Mouse (Mus musculus) ES-CJ7 (cell line): Measurements from ENCODE around the gene Milr1.
A peak's percentile ranks its signal among the peaks of the same experiment; 100 is the strongest.
"Not testable (repeated sequence)": the region's sequence is repeated elsewhere in the genome, so short reads cannot be mapped to it uniquely, and the experiment has no call there.

Experiments used
- DNase-seq: peaks from one replicate; pipeline ENCODE4 v3.0.0; 2011; ENCODE audit warnings: low read depth, low spot score

The Milr1 gene

GRCm38 (mm10) chr11:106729656-106730055 lies 21.4 kb upstream of the Milr1 start:
- DNase-seq = no peak

DNA sequence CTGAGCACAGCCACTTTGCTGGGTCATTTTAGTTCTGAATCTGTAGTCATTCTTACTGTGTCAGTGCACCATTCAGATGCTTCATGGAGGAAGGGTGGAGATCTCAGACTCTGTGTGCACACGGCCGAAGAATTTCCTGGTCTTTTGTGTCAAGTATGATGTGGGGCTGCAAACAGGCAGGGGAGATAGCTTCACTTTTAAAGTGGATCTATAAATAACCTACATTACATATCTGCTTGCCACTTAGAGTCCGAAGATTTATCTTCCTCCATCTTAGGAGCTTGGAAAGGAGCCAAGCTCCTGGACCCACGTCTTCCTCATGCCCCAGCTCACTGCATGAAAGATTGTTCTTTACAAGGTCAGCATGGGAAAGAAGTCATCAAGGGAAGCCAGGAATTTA lies 20.3 kb upstream of the Milr1 start:
- DNase-seq = no peak

DNA sequence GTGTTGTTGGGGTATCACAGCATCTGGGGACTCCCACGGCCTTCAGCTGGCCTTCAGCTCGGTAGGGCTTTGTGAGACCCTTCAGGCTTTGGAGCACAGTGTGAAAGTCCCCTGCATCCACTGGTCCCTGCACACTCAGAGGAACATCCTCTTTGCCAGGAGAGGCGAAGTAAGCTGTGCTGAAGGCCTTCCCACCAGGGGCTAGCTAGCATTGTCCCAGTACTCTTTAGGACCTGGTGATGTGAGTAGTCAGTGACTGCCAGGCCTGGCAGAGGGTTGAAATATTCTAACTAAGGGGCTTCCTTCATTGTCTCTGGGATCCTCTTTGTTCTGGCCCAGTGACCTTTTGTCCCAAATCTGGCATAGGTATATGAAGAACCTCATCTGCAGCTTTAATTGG lies 14.4 kb upstream of the Milr1 start:
- no peak for DNase-seq

GRCm38 (mm10) chr11:106737178-106737621 lies 13.8 kb upstream of the Milr1 start:
- no peak for DNase-seq

- DNase-seq = no peak
Observed at GRCm38 (mm10) chr11:106739116-106739515, 11.9 kb upstream of the Milr1 start.

DNA sequence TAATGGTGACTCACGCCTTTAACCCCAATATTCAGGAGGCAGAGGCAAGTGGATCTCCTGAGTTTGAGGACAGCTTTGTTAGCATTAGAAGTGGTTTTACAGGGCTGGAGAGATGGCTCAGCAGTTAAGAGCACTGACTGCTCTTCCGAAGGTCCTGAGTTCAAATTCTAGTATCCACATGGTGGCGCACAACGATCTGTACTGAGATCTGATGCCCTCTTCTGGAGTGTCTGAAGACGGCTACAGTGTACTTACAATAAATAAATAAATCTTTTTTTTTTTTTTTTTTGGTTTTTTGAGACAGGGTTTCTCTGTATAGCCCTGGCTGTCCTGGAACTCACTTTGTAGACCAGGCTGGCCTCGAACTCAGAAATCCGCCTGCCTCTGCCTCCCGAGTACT lies 10.3 kb upstream of the Milr1 start:
- not testable (repeated sequence) for DNase-seq

DNA sequence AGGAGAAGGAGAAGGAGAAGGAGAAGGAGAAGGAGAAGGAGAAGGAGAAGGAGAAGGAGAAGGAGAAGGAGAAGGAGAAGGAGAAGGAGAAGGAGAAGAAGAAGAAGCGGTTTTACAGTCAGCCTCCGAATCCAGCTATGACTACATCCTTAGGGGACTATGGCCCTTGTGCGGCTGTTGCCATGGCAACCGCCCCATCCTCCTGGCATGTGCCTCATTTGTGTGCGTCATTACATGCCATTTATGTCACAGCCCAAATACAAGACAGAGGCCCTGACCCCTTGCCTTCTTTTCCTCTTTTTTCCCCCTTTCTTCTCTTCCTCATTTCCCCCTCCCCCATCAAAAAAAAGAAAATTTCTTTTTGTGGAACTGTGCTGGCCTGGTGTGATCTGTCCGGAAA lies 9.8 kb upstream of the Milr1 start:
- no peak for DNase-seq

GRCm38 (mm10) chr11:106741826-106742225 lies 9.2 kb upstream of the Milr1 start:
- no peak for DNase-seq

GRCm38 (mm10) chr11:106742388-106742841 lies 8.6 kb upstream of the Milr1 start:
- peak; percentile 50 for DNase-seq

- DNase-seq = no peak
Observed at GRCm38 (mm10) chr11:106744949-106745348, 6.1 kb upstream of the Milr1 start.

DNA sequence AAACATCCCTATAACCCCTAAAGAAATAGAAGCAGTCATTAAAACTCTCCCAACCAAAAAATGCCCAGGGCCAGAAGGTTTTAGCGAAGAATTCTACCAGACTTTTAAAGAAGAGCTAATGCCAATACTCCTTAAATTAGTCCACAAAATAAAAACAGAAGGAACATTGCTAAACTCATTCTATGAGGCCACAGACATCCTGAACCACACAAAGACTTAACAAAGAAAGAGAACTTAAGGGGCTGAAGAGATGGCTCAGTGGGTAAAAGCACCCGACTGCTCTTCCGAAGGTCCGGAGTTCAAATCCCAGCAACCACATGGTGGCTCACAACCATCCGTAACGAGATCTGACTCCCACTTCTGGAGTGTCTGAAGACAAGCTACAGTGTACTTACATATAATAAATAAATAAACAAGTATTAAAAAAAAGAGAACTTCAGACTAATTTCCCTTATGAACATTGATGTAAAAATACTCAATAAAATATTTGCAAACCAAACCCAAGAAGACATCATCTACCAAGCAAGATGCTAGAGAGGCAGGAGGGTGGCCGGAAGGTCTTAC lies 1.4 kb upstream of the Milr1 start:
- DNase-seq = not testable (repeated sequence)

DNA sequence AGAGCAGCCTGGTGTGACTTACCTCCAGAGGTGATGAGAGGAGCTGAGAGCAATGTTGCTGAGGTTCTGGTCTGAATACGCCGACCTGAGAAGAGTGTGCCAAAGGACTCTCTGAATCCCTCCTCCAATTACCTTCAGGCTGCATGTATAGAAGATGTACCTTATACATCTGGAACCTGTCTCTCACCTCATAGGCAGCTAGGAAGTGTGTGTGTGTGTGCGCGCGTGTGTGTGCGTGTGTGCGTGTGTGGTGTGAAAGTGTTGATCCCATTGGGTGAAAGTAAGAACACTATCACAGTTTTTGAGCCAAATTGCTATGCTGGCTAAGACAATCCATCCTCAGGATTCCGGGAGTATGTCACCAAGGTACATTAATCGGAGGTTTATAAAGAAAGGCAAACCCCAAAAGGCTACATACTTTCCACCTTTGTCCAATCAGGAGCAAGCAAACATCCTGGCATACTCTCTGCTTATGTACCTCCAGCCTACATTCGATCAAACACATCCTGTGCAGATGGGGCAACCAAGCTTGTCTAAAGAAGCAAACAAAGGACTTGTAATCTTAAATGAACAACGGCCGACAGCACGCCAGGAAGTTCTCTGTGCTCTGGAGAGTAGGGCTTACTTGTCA lies 790 bp upstream of the Milr1 start, which contains the start of gene Pecam1:
TSS of gene Pecam1 (minus strand) at position 508 of the 631 bp plus-strand sequence.
- DNase-seq = no peak

- no peak for DNase-seq
Observed at GRCm38 (mm10) chr11:106752103-106752502, 1.1 kb downstream of the Milr1 start.

DNA sequence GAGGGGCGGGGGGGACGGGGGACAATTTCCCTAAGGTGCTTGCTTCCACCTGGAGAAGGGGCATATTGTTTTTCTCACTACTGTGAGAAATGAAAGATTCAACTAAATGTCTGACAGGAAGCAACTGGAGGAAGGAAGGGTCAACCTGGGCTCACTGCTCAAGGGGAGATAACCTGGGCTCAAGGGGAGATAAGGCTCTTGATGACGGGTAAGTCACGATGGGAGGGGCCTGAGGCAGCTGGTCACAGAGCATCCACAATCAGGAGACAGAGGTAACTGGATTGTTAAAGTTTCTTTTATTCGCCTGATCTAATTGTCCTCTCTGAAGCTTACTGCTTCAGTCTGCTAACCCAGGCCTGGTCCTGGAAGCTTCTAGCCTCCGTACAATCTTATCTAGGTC lies 2.3 kb downstream of the Milr1 start:
- no peak for DNase-seq

DNA sequence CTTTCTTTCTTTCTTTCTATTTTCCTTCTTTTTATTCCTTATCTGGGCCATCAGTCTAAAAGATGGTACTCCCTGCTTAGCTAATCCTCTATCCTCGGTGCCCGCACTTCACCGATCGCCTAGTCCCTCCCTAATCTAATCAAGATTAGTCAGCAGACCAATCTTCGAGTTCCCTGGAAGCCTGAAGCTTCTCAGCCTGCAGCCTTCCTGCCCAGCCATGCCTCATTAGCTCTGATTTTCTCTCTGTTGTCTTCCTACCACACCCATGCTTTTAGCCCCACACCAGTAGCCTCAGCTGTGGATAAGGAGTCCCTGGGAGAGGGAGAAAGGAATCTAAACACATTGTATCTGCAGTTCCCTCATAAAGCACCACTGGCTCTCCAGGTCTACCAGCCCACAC lies 4.6 kb downstream of the Milr1 start:
- DNase-seq = no peak

- DNase-seq = no peak
Observed at GRCm38 (mm10) chr11:106759028-106759427, 8.0 kb downstream of the Milr1 start.

DNA sequence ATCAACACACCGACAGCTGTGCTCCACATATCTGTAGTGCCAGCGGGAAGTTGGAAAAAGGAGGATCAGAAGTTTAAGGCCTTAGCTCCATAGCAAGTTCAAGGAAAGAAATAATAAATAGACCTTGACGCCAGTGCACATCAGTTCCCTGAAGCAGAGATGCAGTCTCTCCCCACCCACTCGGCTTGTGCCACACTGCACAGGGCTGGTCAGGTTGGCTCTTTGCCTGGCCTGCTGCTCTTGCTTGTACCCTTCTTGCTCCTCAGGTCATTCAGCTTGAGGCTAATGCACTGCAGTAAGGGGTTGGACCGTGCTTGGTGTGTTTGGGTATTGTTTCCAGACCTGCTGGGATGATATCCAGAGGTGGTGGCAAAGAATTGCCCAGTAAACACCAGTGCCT lies 9.5 kb downstream of the Milr1 start:
- no peak for DNase-seq

GRCm38 (mm10) chr11:106762139-106762799 lies 11.2 kb downstream of the Milr1 start:
- peak; percentile 66 for DNase-seq

DNA sequence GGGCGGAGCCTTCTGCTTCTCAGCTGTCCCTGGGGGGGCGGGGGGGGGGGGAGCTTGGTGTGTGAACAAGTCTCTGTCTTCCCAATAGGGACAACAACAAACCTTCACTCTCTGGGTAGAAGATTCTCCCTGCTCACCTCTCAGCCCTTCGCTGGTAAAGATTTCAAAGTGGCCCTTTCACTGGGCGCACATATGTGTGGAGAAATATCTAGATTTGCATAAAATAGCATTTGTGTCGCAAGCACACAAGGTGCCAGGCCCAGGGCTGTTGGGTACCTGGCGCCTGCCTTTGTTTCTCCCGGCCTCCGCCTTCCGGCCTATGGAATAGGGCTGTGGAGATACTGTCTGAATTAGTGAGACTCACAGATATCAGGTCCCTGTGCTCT lies 11.8 kb downstream of the Milr1 start:
- DNase-seq = no peak

DNA sequence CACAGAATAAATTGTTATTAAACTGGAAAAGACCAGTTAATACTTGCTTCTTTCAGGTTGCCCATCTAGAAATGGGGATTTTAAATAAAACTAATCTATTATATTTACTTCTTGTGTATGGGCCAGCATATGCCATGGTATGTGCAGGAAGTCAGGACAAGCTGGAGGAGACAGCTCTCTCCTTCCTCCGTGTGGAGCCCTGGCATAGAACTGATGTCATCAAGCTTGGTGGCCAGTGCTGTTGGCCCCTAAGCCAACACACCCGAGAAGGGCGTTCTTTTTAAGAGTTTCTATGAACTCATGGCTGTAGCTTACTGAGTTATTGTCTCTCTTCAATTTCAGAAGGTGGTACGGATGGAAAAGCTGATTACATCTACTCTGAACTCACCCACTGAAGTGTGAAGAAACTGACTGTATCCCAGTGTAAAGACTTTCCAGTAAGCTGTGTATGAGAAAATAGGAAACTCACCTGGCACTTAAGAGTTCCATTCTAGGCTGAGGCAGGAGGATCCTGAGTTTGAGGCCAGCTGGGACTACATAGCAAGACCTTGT lies 15.7 kb downstream of the Milr1 start:
- DNase-seq = no peak

GRCm38 (mm10) chr11:106767516-106767915 lies 16.5 kb downstream of the Milr1 start:
- DNase-seq = peak; percentile 50

GRCm38 (mm10) chr11:106770195-106770974 lies 19.4 kb downstream of the Milr1 start:
- DNase-seq = no peak
